Mouse (Mus musculus) forebrain, embryonic 11.5 days (tissue): ENCODE results near the gene Gm45717. TPM values are rescaled to one million over a fixed set of nuclear protein-coding genes. Genes with fewer than 3 reads are reported as not detected.

ENCODE experiments used
- ATAC-seq: fragments of 200-750 bp; cut with Nextera tagmentation; replicated peaks from 2 replicates; pipeline ENCODE4 v1.8.0; 2017; ENCODE audit warnings: moderate TSS enrichment; ENCODE audit not compliant: low FRiP score
- DNase-seq: peaks from one replicate; pipeline ENCODE4 v3.0.0-alpha.2; 2017; ENCODE audit warnings: low spot score
- H3K27ac ChIP-seq: fragments of 300-500 bp; sonication (generic); 2 replicates; pipeline ENCODE4 v1.5.1; 2014; ENCODE audit warnings: low read depth, low read length
- H3K27me3 ChIP-seq: fragments of 300-500 bp; sonication (generic); 2 replicates; pipeline ENCODE4 v1.6.1; 2014; ENCODE audit warnings: mild to moderate bottlenecking, low read length, mixed read lengths; ENCODE audit not compliant: control insufficient read depth, insufficient read depth
- H3K36me3 ChIP-seq: fragments of 300-500 bp; sonication (generic); 2 replicates; pipeline ENCODE4 v1.6.1; 2014; ENCODE audit warnings: mild to moderate bottlenecking, low read length, moderate library complexity, mixed read lengths; ENCODE audit not compliant: control insufficient read depth, insufficient read depth
- H3K4me1 ChIP-seq: fragments of 300-500 bp; sonication (generic); replicated peaks from 2 replicates; pipeline ENCODE4 v1.6.1; 2014; ENCODE audit warnings: low read length, mixed read lengths; ENCODE audit not compliant: control insufficient read depth, insufficient read depth
- H3K4me2 ChIP-seq: fragments of 300-500 bp; sonication (generic); 2 replicates; pipeline ENCODE4 v1.6.1; 2014; ENCODE audit warnings: low read depth, mild to moderate bottlenecking, low read length, moderate library complexity, mixed read lengths; ENCODE audit not compliant: severe bottlenecking
- H3K4me3 ChIP-seq: fragments of 300-500 bp; sonication (generic); 2 replicates; pipeline ENCODE4 v1.5.1; 2014; ENCODE audit warnings: low read depth, low read length
- H3K9ac ChIP-seq: fragments of 300-500 bp; sonication (generic); 2 replicates; pipeline ENCODE4 v1.6.1; 2014; ENCODE audit warnings: low read length
- H3K9me3 ChIP-seq: fragments of 300-500 bp; sonication (generic); 2 replicates; pipeline ENCODE4 v1.6.1; 2016; ENCODE audit warnings: low read length, mixed read lengths; ENCODE audit not compliant: control insufficient read depth
- WGBS: fragments of 180-500 bp; shearing (Covaris S2); extraction: QIAGEN DNeasy Blood & Tissue Kit; methylation state at CpG from one replicate; pipeline ENCODE4 v1.1.7; 2014; 5-methylcytosine and 5-hydroxymethylcytosine counted together
- polyA plus RNA-seq: library from polyadenylated mRNA; unstranded; fragments of >200 nt; fragmentation: Nextera tagmentation; extraction: Ambion mirVana; gene quantifications from 2 replicates; pipeline ENCODE4 v1.2.1, GENCODE M21; 2014

Gm45717 gene
- polyA plus RNA-seq, 1 experiment from 2014 or later = not detected

DNA sequence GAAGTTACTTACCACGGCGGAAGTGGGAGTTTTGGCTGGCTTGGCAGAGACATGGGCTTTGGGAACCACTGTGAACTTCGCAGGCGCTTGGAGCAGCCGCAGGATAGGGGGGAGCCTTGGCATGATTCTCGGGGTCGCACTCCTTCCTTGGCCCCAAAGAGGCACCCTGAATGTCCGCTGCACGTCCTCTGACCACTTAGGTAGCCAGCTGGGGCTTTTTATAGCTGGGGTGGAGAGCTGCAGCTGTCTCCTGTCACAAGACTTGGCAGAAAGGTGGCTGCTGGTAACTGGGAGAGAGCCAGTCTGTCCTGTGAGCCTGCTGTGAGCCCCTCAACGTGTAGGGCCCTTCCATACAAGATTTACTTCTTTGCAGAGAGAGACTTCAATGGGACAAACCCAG, 55.5 kb downstream of the Gm45717 start, which contains the start of gene Cox8b:
Gene Cox8b (minus strand): TSS at position 227 of the 400 bp plus-strand sequence.
- H3K4me2 ChIP-seq = no peak within 1 kb of the TSS

More for the DNA sequence above, 55.5 kb downstream of the Gm45717 start, which contains the start of gene Cox8b:
- Histone ChIP-seq H3K27ac (no peak within 1 kb of the TSS), H3K36me3 (peaks cover 13% of the 10 kb centered on the region; the same call in 1 of the 2 replicates), H3K4me1 (no peaks in the 10 kb centered on the region), H3K9ac (no peak within 1 kb of the TSS), H3K27me3 (no peaks in the 10 kb centered on the region), H3K9me3 (no peaks in the 10 kb centered on the region), H3K4me3 (no peak within 1 kb of the TSS)
- DNase-seq (no peak), ATAC-seq (no peak)
- WGBS = 85% methylated on average over 10 of the region's 10 CpGs

Other genes starting within 250 kb of the Gm45717 start
- gene Cyp2e1, start 192.2 kb downstream of the Gm45717 start, polyA plus RNA-seq = not detected in 2 replicates
- gene Syce1, start 168.1 kb downstream of the Gm45717 start, polyA plus RNA-seq = not detected in 2 replicates
- 4.6 and 5.2 TPM in 2 replicates for gene Zfp941, start 133.8 kb downstream of the Gm45717 start, polyA plus RNA-seq
- gene Urah, start 120.9 kb downstream of the Gm45717 start, polyA plus RNA-seq = 0.48 TPM in 1 of 2 replicates, not detected in the other
- not detected in 2 replicates for gene Scgb1c1, start 110.4 kb downstream of the Gm45717 start, polyA plus RNA-seq
- gene Odf3, start 108.1 kb downstream of the Gm45717 start, polyA plus RNA-seq = not detected in 2 replicates
- not detected in 2 replicates for gene Gm45785, start 99.6 kb downstream of the Gm45717 start, polyA plus RNA-seq
- gene Ric8a, start 99.0 kb downstream of the Gm45717 start, polyA plus RNA-seq = 57.2 and 63.0 TPM in 2 replicates
- gene Bet1l, start 98.4 kb downstream of the Gm45717 start, polyA plus RNA-seq = 27.2 and 29.1 TPM in 2 replicates
- 242 and 244 TPM in 2 replicates for gene Psmd13, start 74.0 kb downstream of the Gm45717 start, polyA plus RNA-seq
- 24.3 and 25.2 TPM in 2 replicates for gene Sirt3, start 73.6 kb downstream of the Gm45717 start, polyA plus RNA-seq
- not detected in 2 replicates for gene Cox8b, start 55.5 kb downstream of the Gm45717 start, polyA plus RNA-seq
- gene Nlrp6, start 35.0 kb downstream of the Gm45717 start, polyA plus RNA-seq = 0.11 and 0.37 TPM in 2 replicates
- 15.8 and 16.1 TPM in 2 replicates for gene Pgghg, start 14.5 kb downstream of the Gm45717 start, polyA plus RNA-seq
- 0.49 TPM in 1 of 2 replicates, not detected in the other for gene Ifitm5, start 5.6 kb downstream of the Gm45717 start, polyA plus RNA-seq
- gene Ifitm2, start 50 bp upstream of the Gm45717 start, polyA plus RNA-seq = 225 and 231 TPM in 2 replicates
- gene Ifitm1, start 11.3 kb upstream of the Gm45717 start, polyA plus RNA-seq = 5.6 and 8.1 TPM in 2 replicates
- 9.4 and 9.7 TPM in 2 replicates for gene Ifitm3, start 54.8 kb upstream of the Gm45717 start, polyA plus RNA-seq
- not detected in 2 replicates for gene Ifitm6, start 62.0 kb upstream of the Gm45717 start, polyA plus RNA-seq
- gene Gm17387, start 73.2 kb upstream of the Gm45717 start, polyA plus RNA-seq = not detected in 2 replicates
- gene B4galnt4, start 105.2 kb upstream of the Gm45717 start, polyA plus RNA-seq = 22.3 and 23.5 TPM in 2 replicates
- gene Pkp3, start 122.3 kb upstream of the Gm45717 start, polyA plus RNA-seq = 1.1 and 1.9 TPM in 2 replicates
- gene Sigirr, start 144.6 kb upstream of the Gm45717 start, polyA plus RNA-seq = 1.2 and 1.8 TPM in 2 replicates
- 0.21 and 0.39 TPM in 2 replicates for gene Ano9, start 161.9 kb upstream of the Gm45717 start, polyA plus RNA-seq
- gene Ptdss2, start 166.4 kb upstream of the Gm45717 start, polyA plus RNA-seq = 70.9 and 75.3 TPM in 2 replicates
- 56.7 and 65.2 TPM in 2 replicates for gene Rnh1, start 216.9 kb upstream of the Gm45717 start, polyA plus RNA-seq
- gene Hras, start 238.1 kb upstream of the Gm45717 start, polyA plus RNA-seq = 87.5 and 116 TPM in 2 replicates
- 14.0 and 16.1 TPM in 2 replicates for gene Lrrc56, start 238.2 kb upstream of the Gm45717 start, polyA plus RNA-seq